Mouse (Mus musculus) adrenal gland, postnatal 4 days (tissue): Measurements from ENCODE around the gene Osm. TPM values are rescaled to one million over a fixed set of nuclear protein-coding genes. Genes with fewer than 3 reads are reported as not detected.

ENCODE experiments used
- DNase-seq, 2 experiments: peaks; one replicate each; pipeline ENCODE4 v3.0.0; 2021 to 2022; ENCODE audit warnings: low spot score in 2 of 2, mixed read lengths in 2 of 2
- long read RNA-seq, 2 experiments: library from polyadenylated mRNA; stranded (forward); transcript quantifications; one replicate each; pipeline ENCODE4 v2.0.0; 2021
- total RNA-seq, 2 experiments: library from RNA; stranded (reverse); gene quantifications; 2 replicates each; pipeline ENCODE4 v1.2.3; 2021

Osm gene
- total RNA-seq = under 1 TPM; 0.11 to 0.23 TPM
- long read RNA-seq, experiment 1 = 0 reads
- long read RNA-seq, experiment 2 = 0 reads

DNA sequence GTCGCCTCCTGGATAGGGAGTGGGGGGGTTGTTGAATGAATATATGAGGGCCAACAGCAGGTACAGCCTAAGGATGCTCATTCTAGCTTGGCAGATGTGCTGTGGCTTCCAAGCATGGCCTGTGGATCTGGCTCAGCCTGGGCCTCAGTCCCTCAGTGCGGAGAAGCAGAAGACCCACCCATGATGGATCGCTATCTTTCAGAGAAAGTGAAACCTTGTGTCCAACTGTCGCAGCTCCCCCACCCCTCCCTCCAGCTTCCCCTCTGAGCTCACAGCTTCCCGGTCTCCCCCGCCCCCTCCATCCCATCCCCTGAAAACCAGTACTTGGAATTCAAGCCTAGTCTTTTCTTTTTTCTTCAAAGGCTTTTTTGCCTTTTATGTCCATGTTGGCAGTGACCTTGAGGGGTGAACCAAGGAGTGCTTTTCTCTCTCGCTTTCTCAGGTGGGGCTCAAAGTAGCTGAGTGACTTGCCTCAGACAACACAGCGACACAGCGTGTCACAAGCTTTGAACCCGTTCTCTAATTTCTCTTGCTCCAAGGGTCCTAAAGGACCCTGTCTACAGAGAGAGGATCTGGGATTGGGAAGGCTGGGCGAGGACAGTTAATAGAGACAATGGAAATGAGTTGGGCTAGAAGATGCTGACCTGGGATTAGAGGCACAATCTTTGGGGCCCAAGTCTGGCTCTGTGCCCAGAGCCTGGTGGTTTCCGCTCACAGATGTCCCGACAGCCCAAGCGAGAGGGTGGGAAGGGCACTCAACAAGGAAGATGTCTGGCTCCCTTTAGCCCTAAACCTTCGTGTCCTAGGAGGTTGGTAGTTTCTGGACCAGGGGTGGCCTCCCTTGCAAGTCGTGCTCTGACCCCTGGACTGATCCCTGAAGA, at the start of gene Osm:
Gene Osm (plus strand): TSS at position 756 of the 881 bp plus-strand sequence.
- no peak for DNase-seq

DNA sequence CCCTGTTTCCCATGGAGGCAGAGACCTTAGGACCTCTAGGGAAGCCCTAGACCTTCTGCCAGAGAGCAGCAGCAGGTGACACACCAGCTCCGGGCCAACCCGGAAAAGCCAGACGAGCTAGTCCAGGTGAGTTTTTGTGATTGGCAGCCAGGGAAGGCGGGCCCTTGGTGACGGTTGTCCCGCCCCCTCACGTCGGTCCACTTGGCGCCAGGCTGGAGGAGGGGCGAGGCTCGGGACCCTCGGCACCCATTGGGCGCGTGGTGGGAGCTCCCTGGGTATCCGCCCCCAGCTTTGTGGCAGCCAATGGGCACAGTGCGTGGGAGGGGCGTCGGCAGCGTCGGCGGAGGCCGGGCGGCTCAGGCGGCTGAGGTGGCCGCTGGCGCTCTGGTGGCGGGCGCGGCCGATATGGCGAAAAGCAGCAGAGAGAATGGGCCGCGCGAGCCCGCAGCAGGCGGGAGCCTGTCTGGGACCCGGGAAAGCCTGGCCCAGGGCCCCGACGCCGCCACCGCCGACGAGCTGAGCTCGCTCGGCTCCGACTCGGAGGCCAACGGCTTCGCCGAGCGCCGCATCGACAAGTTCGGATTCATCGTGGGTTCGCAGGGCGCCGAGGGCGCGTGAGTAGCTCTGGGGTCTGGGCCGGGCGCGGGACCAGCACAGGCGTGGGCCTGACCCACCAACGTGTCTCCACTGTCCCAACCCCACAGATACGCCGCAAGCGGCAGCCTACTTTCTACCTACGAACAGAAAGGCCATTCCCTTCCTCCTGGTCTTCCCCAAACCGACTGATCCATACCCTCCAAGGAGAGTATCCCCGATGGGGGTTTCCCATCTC, 49.5 kb upstream of the Osm start, which contains the start of gene Tbc1d10a:
Gene Tbc1d10a (plus strand): TSS at position 304 of the 832 bp plus-strand sequence.
- peak; percentile 92 to 95 for DNase-seq

DNA sequence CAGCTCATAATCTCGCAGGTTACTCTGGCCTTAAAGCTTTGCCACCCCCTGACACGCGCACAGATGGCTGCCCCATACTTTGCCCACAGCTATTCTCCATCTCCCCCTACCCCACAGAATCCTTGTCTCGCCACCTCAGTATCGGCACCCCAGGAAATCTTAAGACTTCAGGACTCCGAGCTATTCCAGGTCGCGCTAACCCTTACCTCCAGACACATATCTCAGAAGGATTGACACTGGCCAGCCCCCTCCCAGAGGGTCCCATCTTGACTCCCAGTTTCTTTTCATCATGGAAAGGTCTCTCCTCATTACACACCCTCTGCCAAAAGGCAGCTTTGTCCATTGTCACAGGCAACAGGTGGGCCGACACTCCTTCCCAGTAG, 48.9 kb upstream of the Osm start:
- no peak for DNase-seq

DNA sequence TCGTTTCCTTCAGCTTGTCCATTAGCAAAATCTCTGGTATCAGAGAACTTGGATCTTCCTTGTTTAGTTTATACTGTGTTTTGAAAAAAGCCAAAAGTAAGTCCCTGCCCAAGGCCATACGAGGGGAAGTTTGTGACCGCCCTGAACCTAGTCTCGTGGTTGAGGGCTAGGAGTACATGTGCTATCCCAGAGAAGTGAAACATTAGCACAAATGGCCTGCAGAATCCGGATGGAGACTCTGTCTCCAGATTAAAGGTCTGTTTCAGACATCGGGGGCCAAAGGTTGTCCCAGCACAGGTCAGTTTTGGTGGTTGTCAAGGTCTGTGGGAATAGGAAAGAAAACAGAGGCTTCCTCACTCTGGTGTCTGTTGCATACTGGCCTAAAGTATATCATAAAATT, 47.0 kb upstream of the Osm start:
- no peak for DNase-seq

DNA sequence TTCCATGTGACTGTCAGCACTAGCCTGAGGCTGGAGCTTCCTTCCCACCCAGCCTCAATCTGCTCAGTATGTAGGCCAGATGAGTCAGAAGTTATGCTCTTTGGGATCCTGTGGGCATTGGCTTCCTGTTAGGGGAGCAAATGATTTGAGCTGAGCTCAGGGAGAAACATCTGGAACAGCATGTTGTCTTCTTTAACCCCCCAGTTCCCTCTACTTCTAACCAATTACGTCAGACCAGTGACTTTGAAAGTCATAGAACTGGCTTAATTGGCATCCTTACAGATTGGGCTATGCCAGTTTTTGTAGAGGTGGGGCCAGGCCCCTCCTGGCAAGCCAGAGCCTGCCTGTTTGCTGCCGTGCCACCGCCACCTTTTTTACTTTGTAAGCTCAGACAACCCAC, 45.5 kb upstream of the Osm start:
- DNase-seq = no peak

DNA sequence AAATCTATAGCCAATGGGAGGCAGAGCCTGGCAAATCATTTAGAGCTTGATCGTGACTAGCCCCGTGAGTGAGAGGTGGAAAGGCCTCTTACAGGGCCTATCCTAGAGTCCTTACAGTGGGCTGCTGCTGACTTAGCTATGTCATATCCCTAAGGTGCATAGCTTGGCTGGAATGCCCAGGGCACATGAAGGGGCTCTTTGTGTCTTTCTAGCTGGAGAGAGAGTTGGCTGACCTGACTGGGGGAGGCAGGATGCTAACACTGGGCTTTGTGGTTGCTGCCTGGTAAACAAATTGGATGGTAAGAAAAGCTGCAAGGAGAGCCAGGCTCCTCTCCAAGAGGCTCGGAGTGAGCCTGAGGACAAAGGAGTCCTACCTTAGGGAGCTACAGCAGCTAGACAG, 43.5 kb upstream of the Osm start:
- DNase-seq = no peak

DNA sequence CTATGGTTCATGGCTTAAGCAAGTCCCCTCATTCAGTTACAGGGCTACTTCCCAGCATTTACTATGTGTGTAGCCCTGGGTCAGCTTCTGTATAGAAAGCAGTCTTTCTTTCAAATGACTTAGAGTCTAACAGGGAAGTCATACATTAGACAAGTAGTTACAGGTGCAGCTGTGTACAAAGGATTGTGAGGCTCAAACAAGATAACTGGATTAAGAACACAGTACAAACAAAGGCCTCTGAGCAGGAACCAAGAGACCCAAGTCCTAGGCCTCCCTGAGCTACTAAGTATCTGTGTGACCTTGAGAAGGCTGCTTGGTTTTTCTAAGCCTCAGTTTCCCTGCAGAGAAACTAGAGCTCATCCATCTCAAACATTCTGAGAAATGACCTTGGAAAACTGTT, 42.8 kb upstream of the Osm start:
- no peak for DNase-seq

DNA sequence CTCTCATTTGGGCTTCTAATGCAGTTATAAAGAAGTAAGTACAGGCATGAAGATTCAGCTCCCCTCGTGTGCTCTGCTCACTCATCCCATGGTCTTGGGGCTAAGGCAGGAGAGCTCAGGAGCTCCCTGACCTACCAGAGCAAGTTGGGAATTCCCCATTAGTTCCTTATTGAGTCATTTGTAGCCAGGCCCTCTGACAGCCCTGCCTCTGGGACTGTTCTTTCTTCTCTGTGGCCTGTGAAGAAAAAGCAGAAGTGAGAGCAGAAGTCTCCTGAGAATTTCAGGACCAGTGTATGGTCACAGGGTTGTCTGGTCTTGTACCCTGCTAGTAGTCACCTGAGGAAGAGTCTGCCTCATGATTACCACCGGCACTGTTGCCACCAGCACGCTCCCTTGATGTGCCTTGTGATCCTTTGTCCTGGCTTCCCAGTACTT, 40.6 kb upstream of the Osm start:
- no peak for DNase-seq

DNA sequence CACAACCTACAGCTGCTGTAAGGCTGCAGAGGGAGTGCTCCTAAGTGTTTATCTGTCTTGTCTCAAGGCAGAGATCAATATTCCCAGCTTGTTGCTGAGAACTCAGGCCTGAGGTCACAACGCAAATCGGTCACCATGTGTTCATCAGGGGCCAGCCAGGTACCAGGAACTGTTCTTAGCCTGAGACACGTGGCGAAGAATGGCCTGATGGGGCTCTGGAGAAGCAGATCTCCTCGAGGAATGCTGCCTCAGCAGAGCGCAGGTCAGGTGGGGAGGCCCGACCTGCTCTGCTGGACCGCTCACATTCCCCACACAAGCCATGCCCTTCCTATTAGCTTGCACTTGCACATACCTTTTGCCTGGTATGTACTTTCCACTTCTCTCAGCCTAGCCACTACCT, 39.6 kb upstream of the Osm start:
- DNase-seq = no peak

DNA sequence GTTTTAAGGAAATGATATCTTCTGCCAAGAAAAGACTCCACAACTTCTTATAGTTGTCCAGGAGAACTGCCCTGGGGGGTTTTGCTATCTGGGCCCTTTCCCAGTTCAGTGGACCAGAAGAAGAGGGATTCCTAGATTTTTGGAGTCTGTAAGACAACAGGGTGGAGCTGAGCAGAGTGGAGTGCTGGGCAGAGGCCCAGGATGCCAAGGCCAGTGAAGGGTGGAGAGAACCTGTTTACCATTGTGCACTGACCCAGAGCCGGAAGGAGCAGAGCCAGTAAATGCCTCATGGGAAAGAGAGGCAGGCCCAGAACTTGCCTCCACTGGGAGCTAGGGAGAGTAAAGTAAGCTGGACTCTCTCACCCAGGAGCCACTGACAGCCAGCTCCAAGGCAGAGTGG, 38.5 kb upstream of the Osm start:
- DNase-seq = no peak

DNA sequence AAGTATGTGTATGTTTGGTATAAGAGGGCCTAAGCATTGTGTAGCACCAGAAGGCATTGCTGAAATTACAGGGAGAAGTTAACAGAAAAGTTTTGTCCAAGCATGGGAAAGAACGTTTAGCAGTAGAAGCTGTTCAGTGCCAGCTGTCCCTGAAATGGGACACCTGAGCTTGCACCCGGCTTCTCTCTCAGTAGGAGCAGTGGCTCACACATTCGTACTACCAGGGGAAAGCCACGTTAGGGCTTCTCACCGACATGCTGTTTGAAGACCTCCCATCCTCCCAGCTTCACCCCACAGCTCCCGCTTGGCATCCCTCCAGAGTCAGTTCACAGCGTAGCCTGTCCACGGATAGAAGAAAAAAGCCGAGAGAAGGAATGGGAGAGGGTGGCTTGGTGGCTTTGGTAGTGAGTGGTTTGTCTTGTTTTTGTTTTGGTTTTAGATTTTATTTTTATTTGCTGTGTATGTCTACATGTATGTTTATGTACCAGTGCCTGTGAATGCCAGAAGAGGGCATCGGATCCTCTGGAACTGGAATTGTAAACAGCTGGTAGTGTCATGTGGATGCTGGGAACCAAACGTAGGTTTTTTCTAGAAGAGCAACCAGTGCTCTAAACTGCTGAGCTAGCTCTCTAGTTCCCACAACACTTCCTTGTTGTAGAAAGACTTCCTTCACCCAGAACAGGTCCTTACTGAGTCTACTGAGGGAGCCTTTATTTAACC, 34.1 kb upstream of the Osm start:
- no peak for DNase-seq

DNA sequence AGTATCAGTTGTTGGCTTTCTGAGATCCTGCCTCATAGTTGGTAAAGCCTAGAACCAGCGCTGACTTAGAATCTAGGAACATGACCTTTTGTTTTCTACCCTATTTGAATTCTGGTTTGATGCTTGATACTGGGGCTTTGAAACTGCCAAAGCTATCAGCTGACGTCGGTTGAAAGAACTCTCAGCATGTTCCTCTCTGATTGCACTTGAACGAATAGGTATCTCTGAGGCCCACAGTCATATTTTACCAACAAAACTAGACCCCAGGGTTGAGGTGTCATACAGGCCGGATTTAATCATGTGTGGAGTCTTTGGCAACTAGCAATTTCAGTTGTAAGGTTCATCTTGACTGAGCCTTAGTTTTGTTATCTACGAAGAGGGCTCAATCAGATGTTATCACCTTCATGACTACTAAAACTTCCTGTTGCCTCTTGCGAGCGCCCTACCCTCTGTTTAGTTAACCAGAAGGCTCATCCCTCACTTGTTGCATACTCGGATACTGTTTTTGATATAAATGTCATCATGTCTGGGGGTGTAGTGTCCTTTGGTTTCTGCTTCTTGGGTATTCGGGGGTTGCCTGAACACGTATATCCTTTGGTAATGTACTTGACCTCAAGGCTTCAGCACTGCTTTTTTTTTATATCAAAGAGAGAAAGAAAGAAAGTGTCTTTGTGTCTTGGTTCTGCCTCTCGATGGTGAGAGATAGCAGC, 33.1 kb upstream of the Osm start:
- DNase-seq = no peak

DNA sequence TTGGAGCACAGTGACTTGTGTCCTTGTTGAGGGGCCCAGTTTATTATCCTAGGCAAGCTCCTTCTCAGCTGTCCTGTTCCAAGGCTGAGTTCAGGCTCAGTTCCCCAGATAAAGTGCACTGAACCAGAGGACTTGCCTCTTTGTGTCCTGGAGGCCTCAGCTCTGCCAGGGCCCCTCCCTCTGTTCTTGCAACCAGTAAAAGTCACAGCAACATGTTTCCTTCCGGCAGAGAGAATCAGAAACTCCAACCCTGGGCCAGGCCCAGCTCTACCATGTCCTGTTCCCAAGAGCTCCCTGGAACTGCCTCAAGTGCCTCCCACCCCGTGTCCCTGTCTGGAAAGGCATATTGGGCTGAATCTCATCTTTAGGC, 32.5 kb upstream of the Osm start:
- no peak for DNase-seq

DNA sequence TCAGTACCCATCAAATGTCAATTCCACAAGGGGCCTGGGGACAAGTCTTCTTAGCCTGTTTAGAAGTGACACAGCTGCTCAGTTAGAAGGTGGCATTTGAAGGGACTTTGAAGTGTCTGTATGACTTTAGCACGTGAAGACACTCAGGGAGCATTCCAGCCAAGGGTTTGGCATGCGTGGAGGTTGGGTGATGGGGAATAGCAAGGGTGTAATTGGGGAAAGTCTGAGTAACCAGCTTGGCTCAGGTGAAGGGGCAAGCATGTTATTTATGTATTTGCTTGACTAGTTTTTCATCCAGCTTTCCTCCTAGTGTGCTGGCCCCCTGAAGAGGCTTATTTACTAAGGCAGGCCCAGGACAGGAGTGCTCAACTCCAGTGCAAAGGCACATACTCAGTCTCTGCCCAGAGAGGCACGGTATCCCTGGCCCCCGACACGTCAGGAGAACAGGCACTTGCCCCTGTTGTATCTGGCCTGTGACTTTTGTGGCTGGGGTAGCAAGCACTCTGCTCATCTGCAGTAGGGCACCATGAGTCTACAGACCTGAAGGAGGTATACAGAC, 31.0 kb upstream of the Osm start:
- no peak for DNase-seq

DNA sequence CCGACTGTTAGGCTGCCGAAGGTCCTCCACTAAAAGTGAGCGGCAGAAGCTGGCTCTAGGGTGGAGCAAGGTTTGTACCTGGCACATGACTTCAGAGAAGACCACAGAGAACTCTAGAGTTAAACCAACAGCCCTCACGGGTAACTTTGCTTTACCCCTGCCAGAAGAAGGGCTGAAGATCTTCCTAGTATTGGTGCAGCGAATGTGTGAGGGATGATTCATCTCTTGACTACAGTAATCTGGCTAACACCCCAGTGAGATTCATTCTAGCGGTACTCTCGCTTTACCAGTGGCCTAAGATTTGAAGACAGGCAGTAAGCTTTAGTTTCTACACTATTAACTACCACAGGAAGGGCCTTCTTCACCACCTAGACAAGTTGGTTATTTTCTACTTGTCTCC, 30.3 kb upstream of the Osm start:
- DNase-seq = no peak

DNA sequence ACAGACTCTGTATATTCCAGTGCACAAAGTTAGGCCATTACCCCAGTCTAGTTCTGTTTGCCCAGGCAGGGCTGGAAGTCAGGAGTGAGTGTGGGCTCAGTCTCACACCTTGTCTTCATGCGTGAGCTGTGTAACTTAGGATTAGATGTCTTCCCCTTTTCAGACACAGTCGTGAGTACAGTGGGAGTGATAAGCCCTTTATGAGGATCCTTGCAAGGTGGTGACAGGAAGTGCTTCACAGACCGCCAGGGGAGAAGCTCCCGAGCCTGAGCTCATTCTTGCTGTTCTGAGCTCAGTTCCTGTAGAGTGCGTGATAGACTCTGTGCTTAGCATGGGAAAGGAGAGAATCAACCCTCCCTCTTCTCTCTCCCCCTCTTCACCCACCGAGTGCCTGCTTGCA, 29.7 kb upstream of the Osm start:
- no peak for DNase-seq

DNA sequence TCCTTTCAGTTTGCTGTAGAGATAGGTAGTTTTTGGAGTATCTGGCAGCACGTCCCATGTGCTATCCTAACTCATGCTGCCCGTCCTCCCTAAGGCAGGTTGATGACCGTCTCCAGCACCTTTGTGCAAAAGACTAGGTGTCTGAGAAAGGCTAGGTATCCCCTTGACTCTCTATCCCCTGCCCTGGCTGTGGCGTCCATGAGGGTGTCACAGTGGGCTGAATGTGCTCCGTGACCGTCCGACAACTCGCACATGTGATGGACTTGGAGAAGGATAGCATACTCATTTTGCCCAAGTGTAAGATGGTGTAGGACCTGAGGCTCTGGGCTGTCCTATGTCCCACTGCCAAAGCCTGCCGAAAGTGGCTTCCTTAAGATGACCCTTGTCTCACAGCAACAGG, 28.6 kb upstream of the Osm start:
- DNase-seq = no peak

DNA sequence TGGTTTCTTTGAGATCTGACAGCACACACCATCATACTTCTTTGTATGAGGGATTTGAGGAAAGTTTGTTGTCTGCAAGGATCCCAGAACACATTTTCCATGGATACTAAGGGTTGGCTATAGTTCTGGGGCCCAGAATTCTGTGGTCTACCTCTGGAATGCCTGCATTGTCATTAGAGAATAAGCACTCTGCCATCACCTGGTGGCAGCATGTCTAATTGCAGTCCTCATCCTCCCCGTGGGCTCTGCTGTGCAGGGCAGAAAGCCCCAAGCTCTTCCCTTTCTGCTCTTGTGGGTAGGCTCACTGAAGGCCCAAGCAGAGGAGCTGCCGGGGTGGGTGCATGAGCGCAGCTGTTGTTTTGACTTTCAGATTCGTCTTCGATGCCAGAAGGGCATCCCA, 26.7 kb upstream of the Osm start:
- no peak for DNase-seq

DNA sequence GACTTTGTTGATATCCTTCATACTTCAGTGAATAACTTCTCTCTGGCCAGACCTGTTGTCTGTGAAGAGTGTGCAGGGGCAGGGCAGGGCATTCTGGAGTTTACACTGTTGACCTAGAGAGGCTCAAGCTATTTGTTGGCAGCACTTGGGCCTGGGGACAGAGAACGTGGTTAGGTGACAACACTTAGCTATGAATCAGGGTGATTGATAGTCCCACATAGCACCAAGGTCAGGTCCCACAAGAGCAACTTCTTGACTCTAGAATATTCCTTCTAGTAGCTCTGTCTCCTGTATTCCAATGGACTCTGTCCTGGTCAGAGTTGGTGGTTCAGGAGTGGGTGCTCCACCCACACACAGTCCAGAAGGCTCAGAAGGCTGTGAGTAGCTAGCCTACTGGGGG, 25.4 kb upstream of the Osm start:
- no peak for DNase-seq

DNA sequence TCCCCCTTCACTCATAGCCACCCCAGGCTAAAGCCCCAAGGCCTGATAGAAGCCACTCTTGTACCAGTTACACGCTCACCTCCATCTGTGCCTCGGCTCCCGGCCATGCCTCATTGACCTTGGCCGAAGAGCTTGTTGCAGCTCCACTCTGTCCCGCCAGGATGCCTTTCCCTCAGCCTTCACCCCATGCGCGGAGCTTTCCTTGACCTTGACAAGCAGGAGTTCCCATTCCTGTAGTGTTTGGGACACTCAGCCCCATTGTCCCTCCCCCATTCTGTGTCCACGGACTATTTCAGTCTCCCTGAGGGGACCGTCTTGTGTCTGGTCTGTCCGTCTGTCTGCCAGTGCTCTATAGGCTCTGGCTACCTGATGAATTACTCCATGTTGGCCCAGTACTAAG, 23.1 kb upstream of the Osm start:
- no peak for DNase-seq

DNA sequence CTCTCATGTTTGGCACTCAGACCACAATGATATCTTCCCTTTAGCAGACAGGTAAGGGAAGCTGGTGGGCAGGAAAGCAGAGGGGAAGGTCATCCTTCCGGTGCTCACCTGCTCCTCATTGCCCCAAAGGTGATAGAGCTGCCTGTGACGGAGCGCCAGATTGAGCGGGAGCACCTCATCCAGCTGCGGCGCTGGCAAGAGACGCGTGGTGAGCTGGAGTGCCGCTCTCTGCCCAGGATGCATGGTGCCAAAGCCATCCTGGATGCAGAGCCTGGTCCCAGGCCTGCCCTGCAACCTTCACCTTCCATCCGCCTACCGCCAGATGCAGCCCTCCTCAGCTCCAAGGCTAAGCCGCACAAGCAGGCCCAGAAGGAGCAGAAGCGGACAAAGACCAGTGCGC, 21.6 kb upstream of the Osm start:
- DNase-seq = no peak
